Mouse (Mus musculus): ENCODE measurements around the gene Mrps34.
"Not testable (repeated sequence)": the region's sequence is repeated elsewhere in the genome, so short reads cannot be mapped to it uniquely, and the experiment has no call there.

Mrps34 gene

GRCm38 (mm10) chr17:24900014-24900413, 5.1 kb downstream of the Mrps34 start:
- no peak for DNase-seq

- DNase-seq = no peak
These were observed 7.2 kb downstream of the Mrps34 start for GRCm38 (mm10) chr17:24902124-24902523.

GRCm38 (mm10) chr17:24902671-24903474, 8.0 kb downstream of the Mrps34 start:
- DNase-seq = peak; percentile 54 to 74

- DNase-seq = no peak
These were observed 8.9 kb downstream of the Mrps34 start for GRCm38 (mm10) chr17:24903767-24904166.

GRCm38 (mm10) chr17:24907591-24907990, 12.7 kb downstream of the Mrps34 start:
- DNase-seq = no peak

- DNase-seq = no peak
These were observed 19.1 kb downstream of the Mrps34 start for GRCm38 (mm10) chr17:24913984-24914383.

- DNase-seq = no peak
These were observed 28.3 kb downstream of the Mrps34 start for GRCm38 (mm10) chr17:24923246-24923645.

- DNase-seq = no peak
These were observed 34.6 kb downstream of the Mrps34 start for GRCm38 (mm10) chr17:24929506-24929905.

- no peak for DNase-seq
These were observed 37.5 kb downstream of the Mrps34 start for GRCm38 (mm10) chr17:24932431-24932830.

GRCm38 (mm10) chr17:24933163-24933562, 38.2 kb downstream of the Mrps34 start:
- no peak for DNase-seq

GRCm38 (mm10) chr17:24934926-24935325, 40.0 kb downstream of the Mrps34 start:
- no peak for DNase-seq

- no peak for DNase-seq
These were observed 40.8 kb downstream of the Mrps34 start for GRCm38 (mm10) chr17:24935666-24936065.

- peak; percentile 96 to 97 for DNase-seq
These were observed 41.6 kb downstream of the Mrps34 start, which contains the start of gene Mapk8ip3 for GRCm38 (mm10) chr17:24936259-24937237. Gene Mapk8ip3 (minus strand): TSS chr17:24936977.

- DNase-seq = no peak
These were observed 42.4 kb downstream of the Mrps34 start for GRCm38 (mm10) chr17:24937266-24937665.

GRCm38 (mm10) chr17:24942453-24942852, 47.5 kb downstream of the Mrps34 start:
- DNase-seq = peak; percentile 63 to 64

GRCm38 (mm10) chr17:24943036-24943435, 48.1 kb downstream of the Mrps34 start:
- no peak for DNase-seq

- DNase-seq = not testable (repeated sequence)
These were observed 48.7 kb downstream of the Mrps34 start for GRCm38 (mm10) chr17:24943589-24943988.
